Mouse (Mus musculus) layer of hippocampus, postnatal 10 days (tissue): ENCODE data around the gene Tmtc1. TPM values are rescaled to one million over a fixed set of nuclear protein-coding genes. Genes with fewer than 3 reads are reported as not detected.

Source experiments
- DNase-seq, 2 experiments: peaks; one replicate each; pipeline ENCODE4 v3.0.0; 2021; ENCODE audit warnings: low spot score in 2 of 2
- total RNA-seq, 2 experiments: library from RNA; stranded (reverse); gene quantifications; 2 replicates each; pipeline ENCODE4 v1.2.3; 2021

The Tmtc1 gene
- total RNA-seq, 2 experiments from 2014 or later, result 19.7 to 24.2 TPM

DNA sequence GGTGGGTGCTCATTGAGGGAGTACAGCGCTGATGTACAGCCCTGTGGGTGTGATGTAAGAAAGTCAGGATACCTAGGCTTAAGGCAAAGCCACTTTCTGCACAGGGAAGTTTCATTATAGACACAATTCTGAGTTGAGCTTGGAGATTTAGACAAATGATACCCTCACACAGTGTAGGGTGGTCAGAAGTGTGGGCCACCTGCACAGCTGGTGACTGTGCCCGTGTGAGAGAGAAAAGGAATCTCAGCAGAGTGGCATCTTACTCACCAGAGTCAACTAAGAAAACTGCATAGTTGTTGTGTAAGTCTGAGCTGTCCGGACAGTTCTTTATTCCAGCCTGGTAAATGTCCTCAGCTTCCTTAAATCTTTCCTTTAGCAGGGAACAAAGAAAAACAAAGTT is 195.0 kb downstream of the Tmtc1 start:
- DNase-seq, result no peak

DNA sequence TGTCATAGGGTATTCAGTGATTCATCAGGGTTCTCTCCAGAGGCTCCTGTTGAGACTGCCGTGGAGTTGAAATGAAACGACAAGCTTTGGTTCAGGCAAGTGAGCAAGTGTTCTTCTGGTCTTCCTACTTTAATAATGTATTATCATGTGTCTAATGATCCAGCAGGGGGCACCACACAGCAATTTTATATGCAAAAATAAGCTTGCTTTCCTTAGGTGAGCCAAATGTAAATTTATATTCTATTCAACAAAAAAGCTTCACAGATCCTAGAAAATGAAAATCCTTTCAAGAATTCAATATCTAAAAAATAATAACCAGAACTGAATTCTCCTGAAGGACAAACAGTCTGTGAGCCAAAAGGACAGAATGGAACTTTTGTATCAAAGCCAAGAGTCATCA is 195.6 kb downstream of the Tmtc1 start:
- peak; percentile 58 to 71 for DNase-seq

DNA sequence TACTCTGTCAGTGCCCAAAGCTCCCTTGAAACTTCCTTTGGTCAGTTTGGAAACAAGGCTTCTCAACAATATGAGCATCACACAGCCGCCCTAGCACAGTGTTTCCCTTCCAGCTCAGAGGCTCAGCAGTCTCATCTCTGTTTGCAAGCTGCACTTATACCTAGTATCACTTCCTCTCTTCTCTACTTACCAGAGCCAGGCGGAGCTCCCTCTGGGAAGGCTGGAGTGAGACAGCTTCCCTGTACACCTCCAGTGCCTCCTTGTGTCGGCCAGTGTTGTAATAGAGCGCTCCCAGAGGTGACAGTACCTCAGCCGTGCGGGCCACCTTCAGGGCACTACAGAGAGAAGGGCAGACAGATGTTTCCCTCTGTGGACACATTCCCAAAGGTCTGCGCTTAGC is 197.6 kb downstream of the Tmtc1 start:
- no peak for DNase-seq

DNA sequence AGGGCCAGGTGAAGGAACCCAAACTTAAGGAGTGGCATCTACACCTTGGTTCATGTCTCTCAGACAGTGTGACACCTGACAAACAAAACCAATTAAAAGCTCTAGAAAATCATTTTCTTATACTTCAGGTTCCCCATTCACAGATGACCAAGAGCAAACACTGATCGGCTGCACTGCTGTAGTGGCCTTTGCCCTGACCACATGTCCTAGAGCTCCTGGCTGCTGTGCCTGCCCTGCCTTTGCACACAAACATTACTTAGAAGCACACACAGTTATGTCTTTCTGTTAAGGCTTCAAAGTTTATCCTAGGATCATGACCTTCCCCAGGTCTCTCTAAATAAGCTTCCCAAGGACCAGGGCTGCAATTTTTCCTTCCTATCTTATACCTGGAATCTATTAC is 199.4 kb downstream of the Tmtc1 start:
- no peak for DNase-seq

DNA sequence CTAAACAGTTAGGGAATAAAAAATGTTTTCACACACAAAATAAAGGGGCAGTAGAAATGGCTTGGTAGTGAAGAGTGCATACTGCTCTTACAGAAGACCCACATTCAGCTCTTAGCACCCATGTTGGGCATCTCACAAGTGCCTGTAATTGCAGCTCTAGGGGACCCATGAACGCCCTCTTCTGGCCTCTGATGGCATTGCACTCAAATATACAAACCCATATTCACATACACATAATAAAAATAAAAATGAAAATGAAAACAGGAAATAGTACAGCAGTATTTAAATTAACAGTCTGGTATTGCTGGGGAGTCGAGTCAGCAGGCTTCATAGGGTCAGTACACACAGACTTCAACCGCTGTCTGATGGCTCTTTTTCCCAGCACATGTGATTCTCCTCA is 201.9 kb downstream of the Tmtc1 start:
- DNase-seq, result no peak

DNA sequence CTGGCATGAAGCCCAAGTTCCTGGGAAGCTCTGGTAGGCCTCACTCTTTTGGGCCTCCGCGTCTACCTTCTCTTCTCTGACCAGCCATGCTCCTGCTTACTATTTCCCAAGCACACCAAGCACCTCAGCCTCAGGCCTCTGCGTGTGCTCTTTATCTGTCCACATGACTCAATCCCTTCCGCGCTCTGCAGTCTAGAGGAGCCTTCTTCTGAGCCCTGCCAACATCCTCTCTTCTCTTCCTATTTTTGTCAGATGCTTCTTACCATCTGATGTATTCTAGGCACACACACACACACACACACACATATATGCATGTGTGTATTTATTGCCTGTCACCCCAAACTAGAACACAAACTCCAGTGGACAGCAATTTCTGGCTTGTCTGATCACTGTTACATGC is 202.5 kb downstream of the Tmtc1 start:
- DNase-seq, result no peak

DNA sequence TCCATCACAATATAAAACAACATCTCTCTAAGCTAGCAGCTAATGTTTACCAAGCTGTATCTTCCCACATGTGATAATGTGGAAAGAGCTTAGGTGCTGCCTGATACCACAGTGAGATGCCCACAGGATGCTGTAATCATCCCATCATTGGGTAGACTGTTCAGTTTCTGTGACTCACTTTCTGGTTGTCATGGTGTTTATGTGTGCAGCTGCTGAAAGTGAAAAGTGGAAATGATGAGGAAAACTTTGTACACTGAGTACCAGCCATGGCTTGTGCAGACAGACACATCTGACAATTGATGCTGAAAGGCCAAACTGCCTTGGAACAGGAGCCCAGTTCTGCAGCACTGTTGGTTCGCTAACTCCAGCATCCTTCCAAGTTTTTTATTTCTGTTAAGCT is 204.9 kb downstream of the Tmtc1 start:
- no peak for DNase-seq

DNA sequence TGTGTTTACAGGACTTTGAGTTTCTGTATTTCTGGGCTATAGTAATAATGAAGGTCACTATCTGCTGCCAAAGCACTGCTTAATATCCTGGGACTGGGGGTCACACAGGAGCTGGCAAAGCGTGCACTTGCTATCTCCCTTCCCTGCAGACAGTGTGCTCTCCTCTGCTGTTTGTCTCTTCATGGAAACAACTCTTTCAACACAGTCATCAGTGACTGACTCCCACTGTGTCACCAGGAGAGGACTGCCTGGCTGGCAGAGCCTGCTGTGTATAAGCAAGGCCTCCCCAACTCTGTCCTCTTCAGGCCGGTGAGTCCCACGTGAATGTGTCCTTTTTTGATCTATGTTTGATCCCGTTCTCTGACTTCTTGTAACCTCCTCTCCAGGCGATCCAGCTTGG is 206.7 kb downstream of the Tmtc1 start:
- peak in 1 of 2 experiments; percentile 26 for DNase-seq

DNA sequence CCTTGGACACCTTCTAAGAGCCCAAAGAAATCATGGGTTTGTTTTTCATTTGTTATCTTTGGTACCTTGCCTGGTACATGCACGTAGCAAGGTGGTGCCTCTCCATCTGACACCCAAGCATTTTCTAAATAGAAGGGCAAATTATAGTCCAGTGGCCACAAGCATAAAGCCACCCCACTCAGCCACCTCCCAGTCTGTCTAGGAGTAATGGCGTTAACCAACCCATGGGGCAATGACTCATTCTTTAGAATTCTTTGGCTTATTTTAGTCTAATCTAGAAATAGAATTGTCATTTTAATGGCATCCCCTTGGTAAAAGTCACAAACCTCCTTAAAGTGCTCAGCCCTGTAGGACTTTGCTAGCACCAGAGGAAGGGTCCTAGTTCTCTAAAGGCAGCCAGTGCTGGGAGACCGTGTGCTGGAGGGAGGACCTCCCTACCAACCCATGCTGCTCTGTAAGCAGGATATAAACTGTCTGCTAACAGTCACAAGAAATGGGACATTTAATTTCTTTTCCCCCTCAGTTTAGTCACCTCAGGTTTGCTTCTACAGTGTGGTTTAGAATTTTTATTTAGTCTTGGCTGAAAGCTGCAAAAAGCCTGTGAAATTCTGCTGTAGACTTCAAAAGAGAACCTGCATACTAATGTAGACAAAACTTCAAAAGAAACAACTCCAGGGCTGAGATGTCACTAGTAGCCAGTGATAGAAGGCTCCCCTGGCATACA is 209.9 kb downstream of the Tmtc1 start:
- DNase-seq, result no peak

DNA sequence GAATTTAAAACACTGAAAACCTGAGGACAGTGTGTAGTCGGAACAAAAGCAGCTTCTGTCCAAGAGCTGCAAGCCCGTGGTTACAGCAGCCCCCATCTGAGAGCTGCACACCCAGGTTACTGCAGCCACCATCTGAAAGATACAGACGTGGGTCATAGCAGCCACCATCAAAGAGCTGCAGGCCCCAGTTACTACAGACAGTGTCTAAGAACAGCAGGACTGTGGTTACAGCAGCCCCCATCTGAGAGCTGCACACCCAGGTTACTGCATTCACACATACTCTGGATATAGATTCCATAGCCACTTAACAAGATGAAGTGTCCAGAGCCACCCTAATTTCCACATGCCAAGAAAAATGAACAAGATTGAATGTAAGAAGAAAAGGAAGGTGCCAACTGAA is 216.6 kb downstream of the Tmtc1 start:
- no peak for DNase-seq

DNA sequence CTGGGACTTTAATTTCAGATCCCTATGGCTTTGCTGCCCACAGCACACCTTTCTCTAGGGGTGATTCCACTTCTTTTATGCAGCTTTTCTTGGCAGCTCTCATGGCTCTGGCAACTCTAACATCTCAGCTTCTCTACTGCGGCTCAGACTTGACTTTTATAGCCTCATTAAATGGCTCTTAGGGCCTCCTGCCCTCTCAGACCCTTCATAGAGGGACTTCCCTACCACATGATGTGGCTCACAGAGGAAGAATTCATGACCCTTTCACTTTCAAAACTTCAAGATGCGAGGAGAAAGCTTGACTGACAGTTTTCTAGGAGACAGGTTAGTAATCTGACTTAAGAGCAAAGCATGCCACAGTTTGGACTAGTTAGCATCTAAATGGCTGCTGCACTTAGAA is 221.5 kb downstream of the Tmtc1 start:
- DNase-seq, result no peak

DNA sequence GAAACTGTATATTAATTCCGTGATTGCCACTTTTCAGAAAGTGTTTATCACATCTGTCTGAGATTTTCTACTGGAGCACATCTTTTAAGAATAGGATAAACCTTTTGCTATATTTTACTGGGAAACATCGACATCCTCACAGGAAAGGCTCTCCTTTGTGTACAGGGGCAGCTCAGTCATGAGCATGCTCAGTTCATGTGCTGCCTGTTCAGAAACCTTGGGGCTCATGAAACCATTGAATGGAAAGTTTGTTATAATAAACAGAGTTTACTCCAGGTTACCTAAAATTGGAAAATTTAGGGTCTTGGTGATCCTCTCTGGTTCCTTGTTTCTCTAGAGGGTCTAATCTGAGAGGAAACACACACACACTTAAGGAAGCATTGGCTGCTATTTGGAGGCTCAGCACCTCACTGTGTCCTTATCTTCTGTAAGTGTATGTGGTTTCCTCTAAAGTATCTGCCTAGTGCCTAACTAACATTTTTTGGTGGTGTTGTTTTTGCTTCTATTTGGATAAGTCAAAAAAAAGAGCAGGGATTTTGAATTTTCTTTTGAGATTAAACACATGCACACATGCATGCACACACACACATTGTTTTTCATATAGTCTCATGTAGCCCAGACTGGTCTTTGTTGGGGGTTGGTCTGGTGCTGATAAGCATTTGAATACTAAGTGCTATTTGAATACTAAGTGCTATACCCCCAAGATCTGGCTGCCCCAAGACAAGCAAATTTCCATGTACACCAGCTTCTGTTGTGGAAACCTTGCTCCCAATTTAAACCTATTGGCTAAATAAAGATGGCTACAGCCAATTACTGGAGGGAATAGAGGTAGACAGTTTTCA is 225.7 kb downstream of the Tmtc1 start:
- DNase-seq, result no peak

DNA sequence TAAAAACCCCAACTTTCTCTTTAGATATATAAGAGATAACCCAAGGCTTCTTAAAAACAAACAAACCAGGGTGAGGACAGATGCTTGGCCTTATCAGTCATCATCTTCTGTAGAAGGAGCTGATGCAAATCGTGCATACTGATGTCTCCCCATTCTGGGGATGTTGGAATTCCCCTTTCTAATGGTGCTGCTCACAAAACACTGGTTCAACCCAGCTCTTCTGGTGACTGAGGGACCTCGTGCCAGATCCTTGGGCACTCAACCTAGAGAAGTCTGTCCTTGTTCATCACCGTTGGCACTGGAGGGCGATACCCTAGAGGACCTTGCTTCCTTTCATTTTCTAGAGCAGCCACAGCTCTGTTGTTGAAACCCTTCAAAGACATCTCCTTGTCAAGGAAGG is 227.4 kb downstream of the Tmtc1 start:
- no peak for DNase-seq

DNA sequence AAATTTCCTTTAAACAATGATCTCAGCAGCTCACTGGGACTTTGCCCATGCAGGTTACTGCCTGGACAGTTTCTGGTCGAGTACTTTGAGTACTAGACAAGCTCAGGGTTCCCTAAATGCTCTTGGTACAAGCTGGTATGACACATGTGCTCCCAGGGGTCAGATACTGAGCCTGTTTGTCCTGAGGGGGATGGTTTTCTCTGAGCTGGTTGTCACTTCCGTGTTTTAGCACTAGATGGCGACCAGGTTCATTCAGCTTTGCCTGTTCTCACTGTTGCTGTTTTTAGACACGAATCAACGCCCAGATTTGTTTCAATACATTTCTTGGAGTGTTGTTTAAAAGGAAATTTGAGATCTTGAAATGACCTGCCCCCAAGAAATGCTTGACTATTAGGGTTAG is 229.4 kb downstream of the Tmtc1 start:
- DNase-seq, result peak; percentile 52 to 62

DNA sequence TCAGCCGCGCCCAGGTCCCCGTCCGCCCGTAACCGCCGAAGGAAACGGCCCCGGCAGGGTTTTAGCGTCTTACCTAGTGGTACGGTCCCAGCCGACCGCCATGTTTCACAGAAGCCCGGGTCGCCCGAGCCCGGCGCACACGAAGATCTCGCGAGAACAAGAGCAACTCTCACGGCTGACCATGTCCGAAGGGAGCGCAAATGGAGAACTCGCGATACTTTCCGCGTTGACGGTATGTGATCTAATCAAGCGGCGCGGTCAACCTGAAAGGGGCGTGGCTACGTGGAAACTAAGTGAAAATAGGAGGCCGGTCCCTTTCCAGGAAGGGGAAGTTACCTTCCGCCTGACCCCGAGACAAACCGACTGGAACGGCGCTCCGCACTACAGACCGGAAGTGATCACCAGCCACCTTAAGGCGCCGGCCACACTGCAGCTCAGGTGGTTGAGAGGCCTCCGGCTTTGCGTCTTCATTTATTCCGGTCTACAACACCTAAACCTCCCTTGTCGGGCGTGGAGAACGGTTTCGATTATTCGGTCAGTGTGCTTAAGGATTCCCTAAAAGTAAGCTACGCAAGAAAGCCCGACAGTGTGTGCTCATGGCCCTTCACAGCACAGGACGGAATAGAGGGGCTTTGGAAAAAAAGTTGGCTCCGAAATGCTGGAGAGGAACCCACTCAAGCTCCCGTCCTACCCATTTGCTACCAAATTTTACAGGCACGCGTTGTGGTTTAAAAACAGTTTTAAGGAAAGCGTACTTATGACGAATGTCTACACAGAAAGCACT is 232.1 kb downstream of the Tmtc1 start, which contains the start of gene Ergic2:
Ergic2 (minus strand) TSS at position 478 of the 784 bp plus-strand sequence.
- peak; percentile 95 to 96 for DNase-seq

DNA sequence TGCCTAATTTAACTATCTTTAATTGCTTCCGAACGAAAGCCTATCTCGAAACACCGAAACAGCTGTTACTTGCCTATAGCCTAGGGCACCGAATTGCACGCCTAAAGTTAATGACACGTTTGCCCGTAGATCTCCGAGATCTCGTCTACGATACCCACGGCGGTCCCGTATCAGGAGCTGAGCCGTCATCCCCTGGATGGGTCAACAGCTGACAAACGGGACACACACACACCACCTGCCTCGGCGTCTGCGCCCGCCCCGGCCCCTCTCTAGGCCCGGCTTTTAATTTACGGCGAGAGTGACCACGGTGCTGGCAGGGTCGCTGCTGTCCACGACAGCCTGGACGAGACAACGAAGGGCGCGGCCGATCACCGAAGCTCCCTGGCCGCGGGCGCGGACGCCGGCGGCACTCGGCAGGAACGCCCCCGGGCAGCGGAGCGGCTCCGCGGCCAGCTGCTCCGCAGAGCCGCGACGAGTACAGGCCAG is 232.8 kb downstream of the Tmtc1 start:
- DNase-seq, result no peak

DNA sequence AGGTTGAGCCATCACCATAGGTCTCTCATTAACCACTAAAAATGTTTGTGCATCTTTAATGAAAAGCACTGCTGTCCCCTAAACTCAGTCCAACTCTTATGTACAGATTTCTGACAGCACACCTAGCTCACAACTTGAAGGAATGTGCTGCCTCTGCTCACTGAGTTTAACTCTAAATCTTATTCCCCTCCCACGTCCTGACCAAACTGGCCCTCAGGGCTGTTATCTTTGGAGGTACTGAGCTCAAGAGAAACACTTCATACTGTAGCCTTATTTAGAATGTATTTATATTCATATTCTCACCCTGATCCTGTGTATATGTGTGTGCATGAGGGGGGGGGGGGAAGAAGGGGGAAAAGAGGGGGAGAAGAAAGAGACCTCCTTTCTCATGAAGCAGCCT is 236.7 kb downstream of the Tmtc1 start:
- DNase-seq, result no peak

DNA sequence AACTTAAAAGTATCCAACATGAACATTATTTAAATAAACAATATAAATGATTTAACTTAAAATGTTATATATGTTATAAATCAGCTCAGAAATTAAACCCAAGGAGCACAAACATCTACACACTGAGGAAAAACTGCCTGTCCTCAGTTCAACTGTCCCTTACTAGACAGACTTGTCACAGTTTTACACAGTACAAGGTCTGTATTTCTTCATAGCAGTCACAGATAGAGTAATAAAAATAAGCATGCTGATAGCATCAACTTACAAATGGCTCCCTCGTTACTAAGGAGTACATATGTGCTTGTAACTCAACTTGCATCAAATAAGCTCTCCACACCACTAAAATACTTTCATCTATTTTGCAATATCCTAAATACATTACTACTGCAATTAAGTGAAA is 239.1 kb downstream of the Tmtc1 start:
- no peak for DNase-seq

DNA sequence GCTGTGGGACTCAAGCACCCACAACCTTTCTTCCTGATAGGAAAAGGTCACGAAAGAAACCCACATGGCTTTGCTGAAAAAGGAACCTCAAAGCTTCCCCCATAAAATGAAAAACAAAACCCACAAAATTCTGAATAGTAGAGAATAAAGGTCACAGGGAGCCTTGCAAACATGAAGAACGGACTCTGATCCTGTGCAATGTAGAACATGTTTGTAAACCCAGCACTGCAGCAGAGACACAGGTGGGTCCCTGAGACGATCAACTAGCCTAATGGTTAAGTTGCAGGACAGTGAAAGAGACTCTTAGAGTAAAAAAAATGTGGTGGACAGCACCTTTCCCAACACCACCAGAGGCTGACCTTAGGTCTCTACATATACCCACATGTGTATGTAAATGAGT is 244.5 kb downstream of the Tmtc1 start:
- no peak for DNase-seq

DNA sequence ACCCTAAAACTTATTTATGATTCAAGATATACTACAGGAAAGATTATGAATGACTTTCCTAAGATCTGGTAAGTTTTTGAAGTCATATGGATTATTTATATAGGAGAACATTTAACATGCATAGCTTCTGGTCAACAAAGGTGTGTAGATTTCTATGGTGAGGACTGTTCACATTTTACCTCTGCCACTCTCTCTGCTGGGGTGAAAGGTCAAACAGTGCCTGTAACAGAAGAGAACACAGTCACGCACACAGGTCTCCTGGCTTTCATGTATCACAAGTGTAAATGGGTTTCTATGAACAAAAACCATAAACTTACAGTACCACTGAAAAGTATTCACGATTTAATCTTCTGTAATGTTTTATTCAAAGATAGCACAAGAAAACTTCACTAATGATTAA is 245.0 kb downstream of the Tmtc1 start:
- DNase-seq, result no peak

DNA sequence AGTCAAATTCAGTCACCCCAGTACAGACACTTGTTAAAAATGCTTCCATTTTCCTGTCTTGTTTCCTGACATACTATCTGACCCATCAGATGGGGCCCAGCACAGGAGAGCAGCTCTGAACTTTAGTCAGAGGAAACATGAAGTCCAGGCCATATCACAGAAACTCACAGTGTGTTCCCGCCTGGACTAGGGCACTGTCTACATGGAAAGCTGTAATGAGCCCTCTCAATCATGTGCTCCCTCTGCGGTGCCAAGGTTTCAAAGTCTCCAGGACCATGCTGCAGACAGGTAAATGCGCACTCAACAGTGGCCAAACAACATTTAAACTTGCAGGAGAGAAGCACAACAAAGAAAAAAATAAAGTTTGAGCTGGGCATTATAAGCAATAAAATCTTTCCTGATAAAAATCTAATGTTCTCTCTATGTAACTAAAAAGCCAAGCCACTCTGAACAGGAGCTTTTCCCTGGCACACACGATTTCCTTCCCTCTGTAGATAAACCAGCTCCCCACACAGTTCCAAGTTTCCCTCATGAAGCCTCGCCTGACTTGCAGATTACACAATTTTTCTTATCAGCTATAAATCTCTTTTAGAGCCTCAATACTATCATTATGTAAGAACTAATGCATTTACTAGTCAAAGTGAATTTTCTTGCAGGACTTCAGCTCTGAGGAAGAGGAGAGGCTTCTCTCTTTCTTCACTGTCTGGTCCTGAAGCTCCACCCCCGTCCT is 250.1 kb downstream of the Tmtc1 start:
- no peak for DNase-seq
